Mouse (Mus musculus): ENCODE data around the gene Pfdn6. TPM values are rescaled to one million over a fixed set of nuclear protein-coding genes. Genes with fewer than 3 reads are reported as not detected.
A peak's percentile ranks its signal among the peaks of the same experiment; 100 is the strongest.
"Not testable (repeated sequence)": the region's sequence is repeated elsewhere in the genome, so short reads cannot be mapped to it uniquely, and the experiment has no call there.

Gene Pfdn6
- 47.9 and 60.9 TPM in 2 replicates for total RNA-seq (2014; rRNA removed)
- 170 and 185 TPM in 2 replicates for polyA plus RNA-seq (2015; fragmentation: Nextera tagmentation; extraction: Ambion mirVana)

DNA sequence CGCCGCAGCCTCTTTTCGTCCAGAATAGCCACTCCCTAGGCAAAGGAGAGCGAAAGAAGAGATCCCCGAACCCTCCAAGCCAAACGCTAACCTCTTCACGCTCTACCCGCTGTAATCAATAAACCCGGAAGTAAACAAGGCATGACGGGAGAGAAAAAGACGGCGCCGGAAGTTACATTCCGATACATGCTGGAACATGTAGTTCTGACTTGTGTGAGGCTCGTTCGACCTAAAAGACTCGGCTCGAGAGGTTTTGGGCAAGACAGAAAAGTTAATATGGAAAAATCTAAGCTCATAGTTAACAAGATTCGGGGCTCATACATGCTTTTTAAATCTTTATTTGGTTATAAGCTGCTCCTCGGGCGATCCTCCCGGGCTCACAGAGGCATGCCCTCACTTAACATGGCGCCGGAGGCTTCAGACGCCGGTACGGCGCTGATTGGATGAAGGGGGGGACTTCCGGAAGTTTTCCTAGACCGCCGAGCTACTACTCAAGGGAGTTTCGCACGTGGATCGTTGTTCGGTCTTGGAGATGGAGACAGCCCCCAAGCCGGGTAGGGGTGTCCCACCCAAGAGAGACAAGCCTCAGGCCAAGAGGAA, at the start of gene Pfdn6, which contains the start of gene Wdr46:
Gene Pfdn6 (minus strand): TSS at position 138 of the 600 bp plus-strand sequence.
Gene Wdr46 (plus strand): TSS at position 455 of the 600 bp plus-strand sequence.
- no peak for TF ChIP-seq CTCF (IDR thresholded peaks at IDR 0.05)
- ATAC-seq (ENCODE audit: low FRiP score) (peak; percentile 91), DNase-seq (ENCODE audit: low spot score) (peak; percentile 94)
- H3K27ac ChIP-seq (ENCODE audit: low read depth, low read length): no peak within 1 kb of the TSS
- peaks cover 16% of the 10 kb centered on the region for H3K4me1 ChIP-seq (ENCODE audit: insufficient read depth, low read length)
- peak within 1 kb of the TSS; percentile 72 for H3K4me3 ChIP-seq (ENCODE audit: low read depth, low read length)
- no peaks in the 10 kb centered on the region for H3K9me3 ChIP-seq (ENCODE audit: low read length)
- peak within 1 kb of the TSS; percentile 98 for H3K4me2 ChIP-seq (ENCODE audit: low read depth, low read length, poor library complexity, severe bottlenecking)
- WGBS: under 1% methylated on average over 36 of the region's 36 CpGs
- H3K27me3 ChIP-seq (ENCODE audit: insufficient read depth, low read length): no peaks in the 10 kb centered on the region
- H3K36me3 ChIP-seq (ENCODE audit: insufficient read depth, low read length): peaks cover 25% of the 10 kb centered on the region
- peak within 1 kb of the TSS; percentile 65 for H3K9ac ChIP-seq (replicated peaks; ENCODE audit: low read length, poor library complexity, severe bottlenecking)

GRCm38 (mm10) chr17:33982136-33982535, 42.0 kb upstream of the Pfdn6 start:
- H3K4me3 ChIP-seq (ENCODE audit: low read depth, low read length): peak overlapping the region; percentile 46
- H3K27me3 ChIP-seq (ENCODE audit: insufficient read depth, low read length): peaks cover 20% of the 10 kb centered on the region
- not testable (repeated sequence) for H3K9me3 ChIP-seq (ENCODE audit: low read length); H3K9ac ChIP-seq (replicated peaks; ENCODE audit: low read length, poor library complexity, severe bottlenecking); H3K4me1 ChIP-seq (ENCODE audit: insufficient read depth, low read length); H3K36me3 ChIP-seq (ENCODE audit: insufficient read depth, low read length); ATAC-seq (ENCODE audit: low FRiP score)
- H3K27ac ChIP-seq (ENCODE audit: low read depth, low read length): peak overlapping the region; percentile 81; the same call in 1 of the 2 replicates
- peak; percentile 60 for DNase-seq (ENCODE audit: low spot score)
- peak overlapping the region; percentile 49 for H3K4me2 ChIP-seq (ENCODE audit: low read depth, low read length, poor library complexity, severe bottlenecking)
- 15% methylated on average over 8 of the region's 8 CpGs for WGBS
- TF ChIP-seq CTCF (IDR thresholded peaks at IDR 0.05): peak; percentile 90

- H3K9ac ChIP-seq (replicated peaks; ENCODE audit: low read length, poor library complexity, severe bottlenecking): peak overlapping the region; percentile 55; the same call in 1 of the 2 replicates
- H3K4me1 ChIP-seq (ENCODE audit: insufficient read depth, low read length): not testable (repeated sequence)
- WGBS: 1% methylated on average over 27 of the region's 27 CpGs
Measured at GRCm38 (mm10) chr17:33981192-33981909, 41.2 kb upstream of the Pfdn6 start.

DNA sequence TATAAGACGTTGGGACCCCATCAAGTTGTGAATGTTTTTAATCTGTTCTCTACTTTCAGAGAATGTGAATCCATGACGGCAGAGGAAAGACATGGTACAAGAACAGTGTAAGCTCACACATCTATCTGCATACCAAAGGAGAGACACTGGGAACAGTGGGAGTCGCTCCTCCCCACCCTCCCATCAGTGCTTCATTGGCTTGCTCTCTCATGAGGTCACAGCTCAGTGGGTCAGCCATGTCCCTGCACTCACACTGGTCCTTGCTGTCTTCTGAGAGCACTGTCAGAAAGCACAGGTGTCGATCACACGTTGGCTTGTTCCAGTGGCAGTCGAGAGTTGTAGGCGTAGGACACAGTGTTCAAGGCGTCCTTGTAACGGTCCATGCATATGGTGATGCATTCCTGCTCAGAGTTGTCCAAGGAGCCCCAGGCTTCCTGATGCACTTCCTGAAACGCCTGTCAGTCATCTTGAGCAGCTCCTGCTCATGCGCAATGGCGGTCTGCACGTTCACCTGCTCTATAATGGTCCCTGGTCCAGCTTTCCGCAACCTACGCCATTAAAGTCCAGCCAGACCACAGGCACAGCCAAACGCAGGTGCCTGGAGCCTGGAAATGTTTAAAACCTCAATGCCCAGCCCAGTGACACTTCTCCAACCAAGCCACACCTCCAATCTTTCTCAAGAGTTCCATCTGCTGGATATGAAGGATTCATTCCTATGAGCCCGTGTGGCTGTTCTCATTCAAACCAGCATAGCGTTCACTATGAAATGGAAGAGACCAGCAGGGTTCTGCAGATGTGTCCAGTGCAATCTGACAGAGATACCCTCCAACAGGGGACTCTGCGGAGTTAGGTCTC, 40.3 kb upstream of the Pfdn6 start:
- H3K9me3 ChIP-seq (ENCODE audit: low read length): no peaks in the 10 kb centered on the region
- TF ChIP-seq CTCF (IDR thresholded peaks at IDR 0.05): no peak
- WGBS: 76% methylated on average over 19 of the region's 19 CpGs
- H3K4me3 ChIP-seq (ENCODE audit: low read depth, low read length): no peak overlapping the region
- H3K4me2 ChIP-seq (ENCODE audit: low read depth, low read length, poor library complexity, severe bottlenecking): peak overlapping the region; percentile 20; the same call in 1 of the 2 replicates
- no peaks in the 10 kb centered on the region for H3K36me3 ChIP-seq (ENCODE audit: insufficient read depth, low read length)
- H3K27ac ChIP-seq (ENCODE audit: low read depth, low read length): peak overlapping the region; percentile 65; the same call in 1 of the 2 replicates
- H3K27me3 ChIP-seq (ENCODE audit: insufficient read depth, low read length): peaks cover 30% of the 10 kb centered on the region
- no peaks in the 10 kb centered on the region for H3K4me1 ChIP-seq (ENCODE audit: insufficient read depth, low read length)
- DNase-seq (ENCODE audit: low spot score) (no peak), ATAC-seq (ENCODE audit: low FRiP score) (peak; percentile 28; the same call in 1 of the 2 replicates)
- no peak overlapping the region for H3K9ac ChIP-seq (replicated peaks; ENCODE audit: low read length, poor library complexity, severe bottlenecking)

More at GRCm38 (mm10) chr17:33981192-33981909, 41.2 kb upstream of the Pfdn6 start:
- peak; percentile 94 for ATAC-seq (ENCODE audit: low FRiP score)
- Histone ChIP-seq H3K4me3 (ENCODE audit: low read depth, low read length) (peak overlapping the region; percentile 46), H3K27me3 (ENCODE audit: insufficient read depth, low read length) (peaks cover 28% of the 10 kb centered on the region), H3K27ac (ENCODE audit: low read depth, low read length) (peak overlapping the region; percentile 81), H3K4me2 (ENCODE audit: low read depth, low read length, poor library complexity, severe bottlenecking) (peak overlapping the region; percentile 49)
- DNase-seq (ENCODE audit: low spot score): peak; percentile 98
- not testable (repeated sequence) for H3K9me3 ChIP-seq (ENCODE audit: low read length); H3K36me3 ChIP-seq (ENCODE audit: insufficient read depth, low read length)
- TF ChIP-seq CTCF (IDR thresholded peaks at IDR 0.05): peak; percentile 81

DNA sequence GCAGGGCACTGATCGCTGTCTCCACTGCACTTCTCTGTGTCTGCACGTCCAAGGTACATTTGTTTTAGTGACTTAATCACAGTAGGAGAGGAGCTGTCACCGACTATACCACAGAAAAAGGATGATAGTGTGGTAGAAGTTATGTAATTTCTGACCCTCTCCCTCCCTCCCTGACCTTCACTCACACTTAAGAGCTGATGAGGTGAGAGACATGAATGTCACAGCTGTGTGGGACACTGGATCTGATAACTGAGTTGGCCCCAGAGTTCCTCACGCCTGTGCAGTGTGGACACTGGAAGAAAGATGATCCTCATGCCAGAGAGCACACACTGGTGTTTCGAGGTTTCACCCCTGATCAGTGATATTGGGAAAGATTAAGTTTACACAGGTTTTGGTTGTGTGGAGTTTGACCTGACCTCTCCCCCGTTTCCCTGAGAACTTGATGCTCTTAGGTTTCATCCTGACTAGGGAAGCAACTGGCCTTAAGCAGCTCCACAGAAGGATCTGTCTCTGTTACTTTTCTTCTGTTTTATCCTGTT, 39.4 kb upstream of the Pfdn6 start:
- no peak overlapping the region for H3K4me2 ChIP-seq (ENCODE audit: low read depth, low read length, poor library complexity, severe bottlenecking)
- H3K27me3 ChIP-seq (ENCODE audit: insufficient read depth, low read length): peaks cover 30% of the 10 kb centered on the region
- H3K36me3 ChIP-seq (ENCODE audit: insufficient read depth, low read length): no peaks in the 10 kb centered on the region
- no peak overlapping the region for H3K9ac ChIP-seq (replicated peaks; ENCODE audit: low read length, poor library complexity, severe bottlenecking)
- no peak overlapping the region for H3K27ac ChIP-seq (ENCODE audit: low read depth, low read length)
- no peak for TF ChIP-seq CTCF (IDR thresholded peaks at IDR 0.05)
- no peak for ATAC-seq (ENCODE audit: low FRiP score)
- no peak for DNase-seq (ENCODE audit: low spot score)
- H3K4me3 ChIP-seq (ENCODE audit: low read depth, low read length): no peak overlapping the region
- H3K4me1 ChIP-seq (ENCODE audit: insufficient read depth, low read length): no peaks in the 10 kb centered on the region
- 77% methylated on average over 6 of the region's 6 CpGs for WGBS
- H3K9me3 ChIP-seq (ENCODE audit: low read length): no peaks in the 10 kb centered on the region

All from midbrain, postnatal 0 days (tissue).